Mouse (Mus musculus) T-helper 17 cell (primary cell): ENCODE data around the gene Tmem91.

Experiments
- in situ Hi-C, 2 experiments: fragments of 300-600 bp; cut with MboI, MseI; formaldehyde crosslinking; loops; 1 replicate in 1 of 2; 2 replicates in 1 of 2; pipeline ENCODE4 v1.15.1; 2025; ENCODE audit warnings: high pct_unique_total_duplicates in 2 of 2

Tmem91 gene

DNA sequence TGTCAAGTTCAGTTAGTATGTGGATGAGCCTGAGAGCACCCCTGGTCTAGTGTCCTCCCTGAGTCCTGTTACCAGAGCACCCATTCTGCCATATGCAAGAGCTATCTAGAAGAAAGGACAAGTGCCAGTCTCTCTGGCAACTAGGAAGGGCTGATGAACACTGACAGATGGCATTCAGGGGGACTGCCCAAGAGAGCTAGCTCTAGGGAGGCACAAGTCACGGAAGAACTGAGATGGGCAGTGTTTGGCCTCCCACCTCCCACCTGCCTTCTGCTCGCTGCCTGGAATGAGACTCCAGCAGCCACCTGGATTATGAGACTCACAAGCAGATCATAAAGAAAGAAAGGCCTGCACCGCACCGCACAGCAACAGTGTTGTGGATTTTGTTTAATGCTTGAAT is 35.2 kb downstream of the Tmem91 start:
- in situ Hi-C loops: no loop called here

- in situ Hi-C loops: no loop called here
Observed at GRCm38 (mm10) chr7:25637099-25637498, 37.9 kb downstream of the Tmem91 start.

DNA sequence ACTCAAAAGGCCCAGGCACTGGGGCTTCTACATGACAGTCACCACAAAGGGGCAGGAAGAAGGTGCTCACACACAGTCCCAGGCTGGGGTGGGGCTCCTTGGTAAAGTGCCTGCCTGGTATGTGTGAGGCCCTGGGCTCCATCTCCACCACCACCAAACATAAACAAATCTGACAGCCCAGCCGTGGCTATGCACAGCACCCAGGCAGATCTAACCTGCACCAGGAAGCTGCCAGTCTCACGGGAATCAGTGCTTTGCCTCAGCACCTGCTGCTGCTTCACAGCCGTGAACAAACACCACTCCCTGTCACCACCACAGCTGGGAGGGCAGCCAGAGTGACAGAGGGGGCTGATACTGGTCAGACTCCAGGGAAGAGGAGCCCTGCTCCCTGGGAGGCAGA is 38.6 kb downstream of the Tmem91 start:
- in situ Hi-C loops: no loop called here

DNA sequence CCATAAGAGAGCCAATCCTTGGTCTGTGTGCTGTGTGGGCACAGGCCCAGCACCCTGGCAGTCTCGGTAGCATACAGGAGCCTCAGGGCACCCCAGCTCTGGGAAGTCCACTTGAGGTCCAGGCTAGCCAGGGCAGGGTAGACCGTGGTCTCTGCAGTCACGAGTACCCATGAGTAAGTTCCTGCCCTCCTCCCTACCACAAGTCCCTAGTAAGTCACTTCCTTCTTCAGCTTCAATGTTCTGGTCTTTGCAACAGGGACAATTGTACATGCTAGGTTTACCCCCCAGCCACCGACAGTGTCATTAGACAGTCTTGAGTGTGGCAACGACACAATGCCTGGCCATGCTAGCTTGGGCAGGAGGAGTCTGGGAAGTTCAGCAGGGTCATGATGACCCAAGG is 42.3 kb downstream of the Tmem91 start:
- in situ Hi-C loops: no loop called here

DNA sequence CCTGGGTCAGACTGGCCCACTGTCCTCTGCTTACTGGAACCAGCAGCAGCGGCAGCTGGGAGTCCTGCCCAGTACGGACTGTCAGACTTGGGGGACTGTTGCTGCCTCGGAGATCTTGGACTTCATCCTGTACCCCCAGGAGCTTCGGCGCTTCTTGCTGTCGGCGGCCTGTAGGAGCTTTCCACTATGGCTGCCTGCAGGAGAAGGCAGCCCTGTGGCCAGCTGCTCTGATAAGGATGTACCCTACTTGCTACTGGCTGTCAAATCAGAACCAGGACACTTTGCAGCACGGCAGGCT is 46.7 kb downstream of the Tmem91 start:
- in situ Hi-C loops: no loop called here

DNA sequence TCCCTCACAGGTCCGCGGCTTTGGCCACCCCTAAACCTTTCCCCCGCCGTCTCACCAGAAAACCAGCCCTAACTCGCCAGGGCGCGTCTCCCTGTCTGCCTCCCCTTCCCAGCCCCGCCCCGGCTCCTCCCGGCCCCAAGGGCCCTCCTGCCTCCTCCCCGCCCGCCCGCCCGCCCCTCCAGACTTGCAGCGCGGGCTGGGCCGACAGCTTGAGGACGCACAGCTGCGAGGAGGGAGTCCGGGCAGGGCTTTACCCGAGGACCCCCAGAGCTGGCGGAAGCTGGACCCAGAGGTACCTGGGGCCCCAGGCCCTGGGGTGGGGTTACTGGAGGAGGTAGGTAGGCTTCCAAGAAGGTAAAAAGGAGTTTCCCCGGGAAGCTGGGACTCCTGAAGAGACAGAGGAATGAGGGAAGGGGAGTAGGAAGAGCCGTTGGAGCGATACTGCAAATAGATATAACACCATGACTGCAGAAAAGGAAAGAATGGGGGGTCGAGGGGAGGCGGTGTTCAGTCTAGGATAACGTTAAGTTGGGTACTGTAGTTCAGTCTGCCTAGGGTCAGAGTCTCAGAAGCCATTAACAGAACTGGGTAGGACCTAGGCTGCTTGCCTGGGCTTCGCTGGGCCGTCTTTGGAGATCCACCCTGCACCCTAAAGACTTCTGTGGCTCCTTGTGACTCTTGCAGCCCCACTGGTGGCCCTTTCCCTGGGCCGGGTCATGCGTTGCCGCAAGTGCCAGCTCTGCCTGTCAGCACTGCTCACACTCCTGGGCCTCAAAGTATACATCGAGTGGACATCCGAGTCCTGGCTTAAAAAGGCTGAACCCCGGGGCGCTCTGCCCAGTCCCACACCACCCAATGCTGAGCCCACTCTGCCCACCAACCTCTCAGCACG is 47.3 kb downstream of the Tmem91 start:
- in situ Hi-C loops: no loop called here

GRCm38 (mm10) chr7:25626509-25627430 is 48.2 kb downstream of the Tmem91 start, which contains the start of gene B3gnt8:
TSS of gene B3gnt8 (plus strand) at chr7:25626654.
- in situ Hi-C loops: no loop called here

DNA sequence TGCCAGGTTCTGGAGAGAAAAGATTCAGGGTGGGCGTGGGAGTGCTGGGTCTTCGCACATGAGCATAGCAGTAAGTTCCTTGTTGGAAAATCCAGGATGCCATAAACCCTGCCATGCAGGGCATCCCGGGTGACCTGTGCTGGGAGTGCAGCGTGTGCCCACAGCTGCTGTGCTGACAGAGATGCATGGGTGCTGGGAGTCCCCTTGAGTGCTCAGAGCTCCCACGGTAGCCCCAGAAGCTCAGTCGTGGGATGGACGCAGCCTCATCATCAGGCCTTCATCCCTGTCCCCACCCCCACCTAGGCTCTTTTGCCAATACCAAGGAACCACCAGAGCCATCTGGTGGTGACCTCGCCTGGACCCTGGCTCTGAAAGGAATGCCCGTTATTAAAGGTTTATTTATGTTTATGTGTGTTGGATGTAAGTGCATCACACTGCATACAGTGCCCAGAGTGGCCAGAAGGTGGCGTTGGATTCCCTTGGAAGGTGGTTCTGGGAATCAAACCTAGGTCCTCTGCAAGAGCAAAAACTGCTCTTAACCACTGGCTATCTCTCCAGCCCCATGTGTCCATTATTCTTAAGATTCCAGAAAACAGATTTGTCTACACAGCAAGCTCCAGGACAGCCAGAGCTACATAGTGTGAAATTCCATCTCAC is 49.2 kb downstream of the Tmem91 start:
- in situ Hi-C loops: no loop called here

DNA sequence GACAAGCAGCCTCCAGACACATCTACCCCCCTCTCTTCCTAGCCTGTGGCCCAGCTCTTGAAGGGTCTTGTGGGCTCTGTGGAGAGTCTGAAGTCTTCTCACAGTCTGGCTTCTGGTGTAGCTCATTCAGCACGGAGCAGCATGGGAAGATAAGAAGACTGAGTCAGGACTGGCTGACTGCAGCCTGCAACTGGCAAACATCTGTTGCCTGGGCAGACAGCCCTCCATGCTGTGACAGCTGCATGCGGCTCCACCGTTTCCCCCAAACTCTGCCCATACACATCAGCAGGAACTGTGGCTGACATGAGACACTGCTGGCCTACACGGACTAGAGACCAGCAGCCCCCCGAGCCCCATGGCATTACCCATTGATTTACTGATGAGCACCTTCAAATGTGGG is 50.1 kb downstream of the Tmem91 start:
- in situ Hi-C loops: loop anchor here (5.0 kb wide), 2 partner anchors 32 to 77 kb away; partner anchors contain the start of genes Bckdha (in 2 of the 2) and Exosc5 (in 2 of the 2)

DNA sequence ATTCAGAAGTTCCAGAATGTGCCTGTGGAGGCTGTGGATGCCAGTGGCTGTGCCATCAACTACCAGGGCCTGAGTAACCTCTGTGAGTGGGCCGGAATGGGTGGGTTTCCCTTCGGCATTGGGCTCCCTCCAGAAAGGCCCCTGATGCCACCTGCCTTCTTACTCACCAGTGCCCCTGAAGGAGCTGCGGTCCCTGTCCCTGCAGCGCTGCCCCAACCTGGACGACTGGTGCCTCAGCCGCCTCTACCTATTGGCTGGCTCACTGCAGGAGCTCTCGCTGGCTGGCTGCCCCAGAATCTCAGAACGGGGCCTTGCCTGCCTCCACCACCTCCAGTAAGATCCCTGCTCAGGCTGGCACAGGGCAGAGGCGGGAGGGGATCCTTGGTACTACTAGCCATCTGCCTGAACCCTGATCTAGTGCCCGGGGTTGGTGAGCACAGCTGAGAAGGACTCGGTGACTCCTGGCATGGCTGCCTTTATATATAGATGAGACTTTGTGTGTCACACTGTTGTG is 51.1 kb downstream of the Tmem91 start:
- in situ Hi-C loops: loop anchor here (5.0 kb wide), 2 partner anchors 33 to 78 kb away; partner anchors contain the start of genes Bckdha (in 2 of the 2) and Exosc5 (in 2 of the 2)

- in situ Hi-C loops: loop anchor here (5.0 kb wide), 2 partner anchors 37 to 82 kb away; partner anchors contain the start of genes Bckdha (in 2 of the 2) and Exosc5 (in 2 of the 2)
Observed at GRCm38 (mm10) chr7:25620751-25621150, 54.2 kb downstream of the Tmem91 start.

- in situ Hi-C loops: loop anchor here (5.0 kb wide), 2 partner anchors 37 to 82 kb away; partner anchors contain the start of genes Bckdha (in 2 of the 2) and Exosc5 (in 2 of the 2)
Observed at GRCm38 (mm10) chr7:25620101-25620500, 54.9 kb downstream of the Tmem91 start.

DNA sequence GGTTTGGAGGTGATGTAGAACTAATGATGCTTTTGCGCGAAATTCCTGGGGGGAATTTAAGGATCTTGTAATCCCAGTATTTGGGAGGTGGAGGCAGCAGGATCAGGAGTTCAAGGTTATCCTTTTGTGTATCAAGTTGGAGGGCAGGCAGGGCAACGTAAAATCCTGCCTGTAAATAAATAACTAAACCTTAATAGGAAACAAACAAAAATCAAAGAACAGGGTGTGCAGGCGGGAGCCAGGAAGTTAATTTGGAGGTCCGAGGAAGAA is 55.3 kb downstream of the Tmem91 start:
- in situ Hi-C loops: no loop called here
